Mouse (Mus musculus) embryo, embryonic 10.5 days (tissue): ENCODE results near the gene Mrap.

Source experiments
- DNase-seq: peaks from one replicate; pipeline ENCODE4 v3.0.0-alpha.2; 2015; ENCODE audit warnings: low spot score

Gene Mrap

GRCm38 (mm10) chr16:90753386-90753941 is 15.5 kb downstream of the Mrap start:
- no peak for DNase-seq

- no peak for DNase-seq
These were observed 21.3 kb downstream of the Mrap start for GRCm38 (mm10) chr16:90759335-90759734.

GRCm38 (mm10) chr16:90760515-90760914 is 22.5 kb downstream of the Mrap start:
- DNase-seq: no peak

DNA sequence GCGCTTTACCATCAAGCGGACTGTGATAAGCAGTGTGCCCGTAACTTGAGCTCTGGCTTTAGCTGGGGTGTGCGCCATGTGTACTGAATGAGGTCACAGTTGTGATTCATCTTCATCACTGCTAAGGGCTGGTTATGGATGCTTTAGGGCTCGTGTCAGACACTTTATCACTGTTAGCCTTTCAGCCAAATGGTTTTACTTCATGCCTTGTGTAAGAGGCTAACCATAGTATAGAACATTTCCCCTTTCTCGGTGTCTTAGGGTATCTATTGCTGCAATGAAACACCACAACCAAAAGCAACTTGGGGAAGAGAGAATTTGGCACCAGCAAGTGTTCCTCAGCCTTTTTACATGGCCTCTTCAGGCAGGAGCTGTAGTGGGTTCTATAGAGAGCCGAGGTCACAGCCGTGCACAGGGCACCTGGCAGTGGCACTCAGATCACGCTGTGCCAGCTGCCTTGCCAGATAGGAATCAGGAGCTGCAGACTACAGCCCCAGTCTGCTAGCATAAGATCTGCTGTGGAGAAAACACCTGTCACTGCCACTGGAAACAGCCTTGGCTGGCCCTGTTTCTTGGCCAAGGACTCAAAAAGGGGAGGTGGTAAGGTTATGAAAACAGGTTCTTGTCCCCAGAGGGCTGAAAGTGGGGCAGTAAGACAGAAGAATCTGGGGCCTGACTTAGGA is 27.3 kb downstream of the Mrap start:
- peak; percentile 15 for DNase-seq

GRCm38 (mm10) chr16:90766919-90767454 is 29.0 kb downstream of the Mrap start:
- DNase-seq: no peak

- DNase-seq: no peak
These were observed 36.2 kb downstream of the Mrap start for GRCm38 (mm10) chr16:90774216-90774615.

DNA sequence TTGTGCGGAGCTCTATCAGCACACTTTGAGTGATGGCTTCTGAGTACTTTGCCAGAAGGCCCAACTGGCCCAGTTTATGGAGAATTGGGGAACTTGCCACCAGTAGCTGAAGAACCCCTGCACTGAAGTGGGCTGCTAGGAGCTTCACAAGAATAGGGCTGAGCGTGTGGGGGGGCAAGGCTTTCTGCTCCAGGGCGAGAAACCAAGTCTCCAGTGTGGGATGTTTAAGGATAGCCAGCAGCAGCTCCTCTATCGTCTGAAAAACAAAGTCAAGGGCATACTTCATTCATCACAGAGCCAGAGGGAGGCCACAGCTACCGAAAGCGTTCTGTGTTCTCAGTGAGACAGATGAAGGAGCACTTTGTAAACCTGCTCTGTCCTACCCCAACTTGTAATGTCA is 36.6 kb downstream of the Mrap start:
- no peak for DNase-seq

GRCm38 (mm10) chr16:90775946-90776520 is 38.0 kb downstream of the Mrap start:
- DNase-seq: no peak

DNA sequence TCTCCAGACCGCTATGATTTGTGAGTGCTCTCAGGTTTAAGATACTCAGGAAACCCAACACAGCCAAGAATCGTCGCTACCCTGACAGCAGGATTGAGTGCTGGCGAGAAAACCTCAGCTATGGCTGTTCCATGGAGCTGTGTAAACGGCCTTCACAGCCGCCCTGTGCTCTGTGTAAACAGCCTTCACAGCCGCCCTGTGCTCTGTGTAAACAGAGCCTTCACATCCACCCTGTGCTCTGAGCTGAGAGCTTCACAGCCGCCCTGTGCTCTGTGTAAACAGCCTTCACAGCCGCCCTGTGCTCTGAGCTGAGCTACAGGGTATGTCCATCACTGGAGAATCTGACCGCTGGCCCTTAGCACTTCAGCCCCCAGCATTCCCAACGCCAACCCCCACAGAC is 41.8 kb downstream of the Mrap start:
- DNase-seq: peak; percentile 38

DNA sequence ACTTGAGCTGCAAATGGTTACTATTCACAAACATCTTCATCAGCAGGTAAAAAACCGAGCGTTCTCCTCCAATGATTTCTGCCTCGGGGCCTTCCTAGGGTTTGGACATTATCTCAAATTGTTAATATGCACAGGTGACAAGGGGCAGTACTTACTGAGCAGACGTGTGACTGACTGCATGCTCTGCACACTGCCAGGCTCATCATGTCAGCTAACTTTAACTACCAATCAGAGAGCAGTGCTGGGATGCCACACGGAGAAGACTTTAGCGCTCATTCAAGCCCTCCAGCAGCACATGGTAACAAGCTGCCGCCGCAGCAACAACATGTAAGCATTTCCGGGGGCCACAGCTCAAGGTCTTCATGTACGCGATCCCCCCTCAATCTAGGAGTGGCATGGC is 45.3 kb downstream of the Mrap start:
- no peak for DNase-seq

DNA sequence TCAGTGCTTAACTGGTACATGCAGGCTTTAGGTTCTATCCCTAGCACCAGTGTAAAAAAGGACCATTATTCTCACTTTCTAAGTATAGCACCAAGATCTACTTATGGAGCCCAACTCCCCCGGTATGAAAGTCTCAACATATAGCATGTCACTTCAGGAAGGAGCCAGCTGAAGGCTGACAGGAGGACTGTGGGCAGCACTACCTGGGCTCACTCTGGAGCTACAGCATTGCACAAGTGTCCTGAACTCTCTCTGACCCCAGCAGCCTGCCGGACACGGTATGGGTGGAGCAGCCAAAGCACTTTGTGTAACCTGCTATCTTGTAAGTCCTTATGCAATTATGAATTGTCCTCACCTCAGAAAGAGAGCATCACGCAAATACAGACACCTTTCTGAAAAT is 47.2 kb downstream of the Mrap start:
- DNase-seq: no peak

DNA sequence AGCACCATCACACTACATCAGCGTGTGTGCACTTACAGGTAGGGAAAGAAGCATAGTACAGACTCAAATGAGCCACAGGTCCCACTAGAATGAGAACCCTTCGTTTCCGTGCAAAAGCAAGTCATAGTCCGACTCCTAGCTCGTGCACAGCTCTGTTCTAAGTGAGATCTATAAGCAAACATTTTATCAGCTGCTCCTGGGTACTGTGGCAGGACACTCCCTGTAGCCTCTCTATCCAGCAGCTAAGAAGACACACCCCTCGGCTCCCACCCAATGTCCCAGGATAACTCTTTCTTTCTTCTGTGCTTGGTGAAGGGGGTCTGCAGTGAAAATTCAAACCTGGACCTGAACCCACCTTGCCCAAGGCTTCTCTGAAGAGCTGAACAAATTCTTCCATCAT is 50.6 kb downstream of the Mrap start:
- DNase-seq: no peak

DNA sequence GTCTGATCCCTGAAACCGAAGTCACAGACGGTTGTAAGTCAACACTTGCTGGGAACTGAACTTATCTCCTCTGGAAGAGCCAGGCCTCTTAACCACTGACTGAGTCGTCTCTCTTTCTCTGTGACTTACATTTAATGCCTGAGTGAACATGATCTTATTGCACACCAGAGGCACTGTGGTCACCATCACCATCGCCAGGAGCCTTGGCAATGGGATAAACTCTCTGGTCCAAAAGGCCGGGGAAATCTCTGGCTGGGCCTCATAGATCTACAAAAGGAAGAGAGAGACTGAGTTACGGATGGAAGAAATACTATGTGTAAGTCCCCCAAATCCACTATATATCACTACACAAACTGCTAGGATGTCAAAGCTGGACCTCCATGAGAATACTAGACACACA is 52.9 kb downstream of the Mrap start:
- DNase-seq: no peak

- DNase-seq: no peak
These were observed 54.1 kb downstream of the Mrap start for GRCm38 (mm10) chr16:90792066-90792465.

DNA sequence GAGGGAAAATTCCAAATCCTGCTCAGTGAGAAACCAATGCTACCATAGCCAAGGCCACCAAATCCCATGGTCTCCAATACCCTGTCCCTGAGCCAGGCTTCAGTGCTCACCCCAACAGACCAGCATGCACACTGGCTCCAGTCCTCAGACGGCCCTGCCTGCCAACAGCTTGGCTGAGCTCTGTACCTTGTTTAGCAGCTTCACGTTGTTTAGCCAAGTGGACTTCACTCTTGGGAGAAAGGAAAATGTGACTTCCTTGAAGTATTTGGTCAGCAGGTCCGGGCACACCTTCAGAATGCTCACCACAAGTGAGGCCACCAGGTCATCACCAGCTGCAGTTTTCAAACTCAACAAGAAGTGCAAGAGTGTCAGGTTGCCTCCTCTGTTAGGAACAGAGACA is 54.5 kb downstream of the Mrap start:
- no peak for DNase-seq

DNA sequence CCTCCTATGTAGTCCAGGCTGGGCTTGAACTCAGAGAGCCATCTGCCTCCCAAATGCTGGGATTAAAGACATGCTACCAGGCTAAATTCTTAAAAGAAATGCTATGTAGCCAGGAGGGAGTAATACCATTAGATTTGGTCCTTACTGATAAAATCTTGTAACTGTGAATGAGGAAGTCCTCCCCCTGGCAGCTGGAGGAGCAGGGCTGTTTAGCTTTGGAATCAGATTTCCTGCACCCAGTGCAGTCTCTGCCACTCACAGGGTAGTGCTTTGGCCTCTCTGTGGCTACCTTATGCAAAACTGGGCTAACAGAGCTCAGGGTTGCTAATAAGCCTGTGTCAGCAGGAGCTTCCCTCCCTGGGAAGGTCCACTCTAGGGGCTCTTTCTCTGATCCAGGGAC is 56.7 kb downstream of the Mrap start:
- no peak for DNase-seq

DNA sequence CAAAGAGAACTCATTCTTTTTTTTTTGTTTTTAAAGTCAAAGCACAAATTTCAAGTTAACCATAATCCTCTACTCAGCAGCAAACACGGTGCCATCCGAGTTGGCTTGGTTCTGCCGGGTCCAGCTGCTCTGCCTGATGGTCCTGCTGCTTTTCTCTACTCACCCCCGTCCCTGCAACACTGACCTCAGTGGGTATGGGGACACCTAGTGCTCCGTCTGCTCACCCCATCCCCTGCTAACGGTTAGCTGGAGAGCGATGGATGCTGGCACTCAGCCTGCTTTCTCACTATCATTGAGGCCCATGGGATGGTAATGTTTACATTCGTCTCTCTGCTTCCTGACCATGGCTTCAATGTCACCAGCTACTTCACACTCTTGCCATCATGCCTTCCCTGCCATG is 60.4 kb downstream of the Mrap start:
- no peak for DNase-seq

GRCm38 (mm10) chr16:90798848-90799247 is 60.8 kb downstream of the Mrap start:
- DNase-seq: no peak
